Mouse (Mus musculus) spleen, adult 12 weeks (tissue): ENCODE results near the gene Pabpn1.

ENCODE experiments used
- DNase-seq: peaks from one replicate; pipeline ENCODE4 v3.0.0; 2022; ENCODE audit warnings: low spot score

The Pabpn1 gene

GRCm38 (mm10) chr14:54893651-54894181 lies 1.4 kb downstream of the Pabpn1 start:
- peak; percentile 94 for DNase-seq

- DNase-seq = peak; percentile 56
These were observed 2.2 kb downstream of the Pabpn1 start for GRCm38 (mm10) chr14:54894296-54895151.

GRCm38 (mm10) chr14:54897445-54897844 lies 5.1 kb downstream of the Pabpn1 start:
- no peak for DNase-seq

DNA sequence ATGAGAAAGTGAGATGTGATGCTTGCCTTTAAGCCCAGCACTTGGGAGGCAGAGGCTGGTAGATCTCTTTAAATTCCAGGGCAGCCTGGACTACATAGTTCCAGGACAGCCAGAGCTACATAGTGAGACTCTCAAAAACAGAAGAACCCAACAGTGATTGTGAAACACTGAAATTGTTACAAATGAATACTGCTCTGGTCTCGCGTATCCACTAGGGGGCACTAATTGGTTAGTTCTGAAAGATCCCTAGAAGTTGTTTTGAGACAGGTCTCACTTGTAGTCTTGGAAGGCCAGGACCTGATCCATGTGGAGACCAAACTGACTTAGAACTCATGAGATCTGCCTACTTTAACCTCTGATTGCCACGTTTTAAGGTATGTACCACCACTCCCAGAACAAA lies 8.1 kb downstream of the Pabpn1 start:
- no peak for DNase-seq

DNA sequence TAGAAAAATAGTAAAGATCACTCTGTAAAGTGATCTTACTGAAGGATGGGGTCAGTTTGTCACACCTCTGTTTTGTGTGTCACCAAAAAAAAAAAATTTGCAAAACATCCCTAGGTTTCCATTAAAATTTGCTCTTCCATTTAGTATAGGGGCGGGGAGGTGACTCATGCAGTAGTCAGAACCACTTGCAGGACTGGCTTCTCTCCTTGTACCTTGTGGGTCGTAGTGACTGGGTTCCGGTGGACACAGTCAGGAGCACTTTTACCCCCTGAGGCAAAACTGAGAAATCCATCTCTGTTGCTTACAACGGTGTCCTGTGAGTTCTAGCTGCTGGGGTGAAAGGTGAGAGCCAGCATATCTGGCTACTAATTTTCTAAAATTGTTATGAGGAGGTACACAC lies 11.3 kb downstream of the Pabpn1 start:
- DNase-seq = no peak

DNA sequence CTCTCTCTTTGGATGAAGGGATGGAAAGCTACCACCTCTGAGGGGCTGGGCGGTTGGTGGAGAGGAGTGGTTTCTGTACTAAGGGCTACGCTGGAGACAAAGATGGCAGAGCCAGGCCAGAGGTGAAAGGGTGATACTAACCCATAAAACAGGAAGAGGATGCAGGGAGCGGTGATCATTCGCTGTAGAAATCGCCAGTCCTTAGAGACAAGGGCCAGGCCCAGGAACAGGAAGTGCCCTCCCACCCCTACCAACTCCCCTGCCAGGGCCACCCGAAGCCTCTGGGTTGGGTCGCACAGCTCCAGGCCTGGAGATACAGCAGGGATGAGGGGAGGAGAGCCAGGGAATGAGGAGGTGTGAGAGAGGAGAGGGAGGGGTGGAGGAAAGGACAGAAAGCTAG lies 16.4 kb downstream of the Pabpn1 start:
- no peak for DNase-seq

DNA sequence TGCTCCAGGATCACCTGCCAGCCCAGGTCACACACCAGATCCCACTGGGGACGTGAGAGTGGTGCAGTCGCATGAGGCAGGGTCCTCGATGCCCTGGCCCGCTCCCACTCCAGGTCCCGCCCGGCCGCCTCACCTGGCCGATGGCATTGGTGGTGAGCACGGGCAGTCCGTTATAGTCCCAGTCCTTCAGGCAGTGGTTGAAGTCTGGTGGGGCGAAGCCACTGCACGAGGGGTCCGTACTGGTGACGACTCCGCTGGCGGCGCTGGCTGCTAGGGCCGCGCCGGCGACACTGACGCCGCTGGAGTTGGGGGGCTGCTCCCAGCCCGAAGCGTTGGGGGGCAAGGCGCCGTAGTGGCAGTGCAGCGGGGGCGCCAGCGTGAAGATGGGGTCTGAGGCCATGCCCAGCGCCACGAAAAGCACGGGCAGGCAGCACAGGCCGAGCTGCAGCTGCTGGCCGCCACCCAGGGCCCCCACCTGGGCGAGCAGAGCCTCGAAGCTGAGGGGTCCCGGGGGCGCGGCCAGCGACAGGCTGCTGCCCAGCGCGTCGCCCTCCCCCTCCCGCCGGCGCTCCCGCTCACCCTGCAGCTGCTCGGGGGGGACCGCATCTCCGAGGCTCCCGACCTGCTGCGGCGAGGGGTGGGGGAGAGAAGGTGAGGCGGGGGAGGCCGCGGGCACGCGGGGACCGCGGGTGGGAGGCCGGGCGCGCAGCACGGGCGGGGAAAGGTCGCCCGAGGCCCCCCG lies 20.0 kb downstream of the Pabpn1 start:
- DNase-seq = no peak

- DNase-seq = no peak
These were observed 20.6 kb downstream of the Pabpn1 start, which contains the start of gene Slc22a17 for GRCm38 (mm10) chr14:54912886-54913285. Gene Slc22a17 (minus strand): TSS chr14:54913132.

DNA sequence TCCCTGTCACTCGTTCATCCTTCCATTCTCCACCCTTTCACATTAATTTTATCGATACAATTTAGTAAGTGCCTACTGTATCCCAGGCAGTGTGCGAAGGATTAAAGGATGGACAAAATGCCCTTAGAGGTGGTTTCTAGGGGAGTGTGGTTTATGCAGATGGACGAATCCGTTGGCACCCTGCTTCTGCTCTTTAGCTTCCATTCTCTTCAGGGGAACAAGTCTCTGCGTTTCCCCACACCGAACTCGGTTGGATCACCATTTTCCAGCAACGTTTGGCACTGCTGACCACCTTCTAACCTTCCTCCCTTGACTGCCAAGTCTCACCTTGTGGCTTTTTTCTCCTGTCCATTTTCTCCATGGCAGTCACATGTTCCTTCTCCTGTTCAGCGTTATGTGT lies 21.0 kb downstream of the Pabpn1 start:
- no peak for DNase-seq

DNA sequence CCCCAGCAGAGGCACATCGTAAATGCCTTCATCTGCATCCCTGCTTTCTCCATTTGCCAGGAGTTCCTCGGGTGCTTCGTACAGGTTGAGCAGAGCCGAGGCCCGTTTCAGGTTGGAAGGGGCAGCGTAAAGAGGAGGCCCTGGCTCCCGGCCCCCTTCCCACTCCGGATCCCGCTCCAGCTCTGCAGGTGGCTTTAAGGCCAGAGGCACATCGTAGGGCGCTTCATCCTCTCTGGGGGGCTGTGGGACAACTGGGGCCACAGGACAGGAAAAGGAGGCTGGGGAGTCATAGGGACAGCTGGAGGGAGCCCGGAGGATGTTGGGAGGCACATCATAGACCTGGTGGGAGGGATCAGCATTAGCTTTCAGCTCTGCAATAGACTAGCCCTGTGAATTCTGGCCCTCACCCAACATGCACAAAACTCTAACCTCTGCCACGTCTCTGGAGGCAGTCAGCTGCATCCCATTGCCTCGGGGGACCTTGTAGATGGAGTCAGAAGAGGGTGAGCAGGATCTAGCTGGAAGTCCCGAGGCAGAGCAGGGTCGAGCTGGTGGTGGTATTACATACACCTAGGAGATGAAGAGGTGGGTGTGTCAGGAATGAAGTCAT lies 27.9 kb downstream of the Pabpn1 start:
- DNase-seq = no peak

GRCm38 (mm10) chr14:54924641-54925348 lies 32.5 kb downstream of the Pabpn1 start:
- no peak for DNase-seq

GRCm38 (mm10) chr14:54925349-54926342 lies 33.3 kb downstream of the Pabpn1 start, which contains the start of gene Efs:
Gene Efs (minus strand): TSS chr14:54926126.
- DNase-seq = no peak

DNA sequence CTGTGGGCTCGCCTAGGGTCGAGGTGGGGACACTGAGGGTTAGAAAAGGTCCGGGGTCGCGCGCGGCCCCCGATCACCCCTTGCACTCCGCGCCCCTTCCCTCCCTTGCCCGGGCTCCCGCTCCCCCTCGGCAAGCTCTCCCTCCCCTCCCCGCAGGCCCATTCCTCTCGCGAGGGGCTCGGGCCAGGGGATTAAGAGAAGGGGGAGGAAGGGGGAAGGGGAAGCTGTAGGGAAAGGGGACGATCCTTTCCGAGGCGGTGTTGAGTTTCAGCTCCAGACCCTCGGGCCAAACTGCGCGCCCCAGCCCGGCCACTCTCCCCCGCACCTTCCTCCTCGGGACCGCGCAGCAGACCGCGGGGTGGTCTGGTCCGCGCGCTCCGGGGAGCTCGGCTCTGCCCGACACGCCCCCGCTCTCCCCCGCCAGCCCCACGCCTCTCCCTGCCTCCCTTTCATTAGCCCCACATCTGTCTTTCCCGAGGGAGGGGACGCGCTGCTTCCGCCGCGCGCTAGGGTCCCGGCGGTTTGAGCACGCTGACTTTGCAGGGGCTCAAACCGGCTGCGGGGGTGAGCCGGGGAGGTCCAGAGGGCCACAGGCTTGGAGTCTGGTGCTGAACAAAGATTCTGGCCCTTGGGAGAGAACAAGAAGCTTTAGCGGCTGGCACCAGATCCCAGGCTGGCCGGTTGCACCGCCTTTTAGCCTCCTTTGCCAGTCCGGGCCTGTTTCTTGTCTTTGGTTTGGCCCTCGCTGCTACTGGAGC lies 34.3 kb downstream of the Pabpn1 start:
- no peak for DNase-seq

DNA sequence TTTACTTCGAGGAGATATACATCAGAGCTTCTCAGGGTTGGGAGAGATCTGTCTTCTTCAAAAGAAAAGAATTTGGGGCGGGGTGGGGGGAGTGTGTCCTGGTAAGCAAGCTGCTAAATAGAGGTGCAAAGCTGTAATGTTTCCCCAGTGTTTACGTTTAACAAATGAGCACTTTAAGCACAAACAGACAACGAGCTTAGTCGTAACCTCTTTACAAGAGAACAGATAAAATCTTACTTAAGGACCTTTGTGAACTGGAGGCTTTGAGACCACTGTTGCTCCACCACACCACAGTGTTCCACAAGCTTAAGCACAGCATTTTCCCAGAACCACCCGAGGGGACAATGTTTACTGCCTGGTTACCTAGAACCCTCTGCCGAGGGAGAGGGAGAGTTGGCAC lies 35.0 kb downstream of the Pabpn1 start:
- DNase-seq = no peak

GRCm38 (mm10) chr14:54929801-54930200 lies 37.5 kb downstream of the Pabpn1 start:
- DNase-seq = no peak

GRCm38 (mm10) chr14:54930431-54930830 lies 38.1 kb downstream of the Pabpn1 start:
- no peak for DNase-seq

- no peak for DNase-seq
These were observed 40.4 kb downstream of the Pabpn1 start, which contains the start of gene Il25 for GRCm38 (mm10) chr14:54932645-54933150. Gene Il25 (plus strand): TSS chr14:54932695.

DNA sequence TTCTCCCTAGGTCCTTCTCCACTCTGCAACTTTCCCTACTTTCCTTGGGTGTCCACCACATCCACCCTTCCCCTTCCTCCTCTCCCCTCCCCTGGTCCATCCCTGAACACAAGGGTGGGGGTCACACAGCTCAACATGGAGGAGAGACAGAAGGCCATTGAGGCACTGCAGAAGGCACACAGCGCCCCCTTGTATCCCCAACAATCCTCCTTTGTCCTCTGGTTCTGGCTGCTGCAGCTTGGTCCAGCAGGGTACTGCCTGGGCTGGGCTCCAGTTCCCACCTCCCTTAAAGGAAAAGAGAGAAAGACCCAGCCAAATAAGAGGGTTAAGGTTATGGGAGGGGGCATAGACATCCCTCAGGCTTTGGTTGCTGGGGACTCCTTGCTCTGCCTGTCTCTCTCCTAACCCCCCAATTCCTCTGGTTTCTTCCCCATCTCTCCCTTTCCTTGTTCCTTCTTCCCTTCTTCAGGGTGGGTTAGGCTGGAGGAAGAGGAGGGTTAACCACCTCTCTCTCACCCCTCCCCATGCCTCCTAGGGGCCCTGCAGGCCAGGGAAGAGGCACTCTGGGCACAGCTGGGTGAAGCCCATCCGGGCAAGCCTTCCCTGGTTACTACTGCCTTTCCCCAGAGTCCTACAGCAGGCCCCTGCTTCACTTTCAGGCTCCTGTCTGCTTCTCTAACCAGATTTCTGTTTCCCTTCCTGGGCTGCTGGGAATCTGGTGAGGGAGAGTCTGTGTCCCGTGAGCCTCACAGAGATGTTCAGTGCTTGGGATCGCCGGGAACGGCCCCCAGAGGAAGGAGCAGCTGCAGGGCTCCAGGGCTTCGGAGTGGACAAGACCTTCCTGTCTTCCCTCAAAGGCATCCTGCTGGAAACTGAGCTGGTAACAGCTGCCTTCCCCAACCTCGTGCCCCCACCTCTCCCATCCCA lies 43.9 kb downstream of the Pabpn1 start, which contains the start of gene Cmtm5:
Gene Cmtm5 (plus strand): TSS at position 358 of the 927 bp plus-strand sequence.
- no peak for DNase-seq
